Mouse (Mus musculus): Measurements from ENCODE around the gene 1700040F15Rik.
"Not testable (repeated sequence)": the region's sequence is repeated elsewhere in the genome, so short reads cannot be mapped to it uniquely, and the experiment has no call there.

GRCm38 (mm10) chrY:61101947-61102346 is at the start of gene 1700040F15Rik:
- not testable (repeated sequence) for TF ChIP-seq CTCF (IDR thresholded peaks at IDR 0.05; ENCODE audit: low read depth); EP300 (optimal IDR thresholded peaks at IDR 0.05)
